Mouse (Mus musculus): ENCODE data around the gene Pla2g16.

- TF ChIP-seq CTCF (IDR thresholded peaks at IDR 0.05; ENCODE audit: borderline replicate concordance, insufficient read depth, low read length) (no peak), POLR2A (IDR thresholded peaks at IDR 0.05; ENCODE audit: low read depth, low read length) (no peak)
These were observed 49.2 kb upstream of the Pla2g16 start for GRCm38 (mm10) chr19:7508026-7508425.
